Mouse (Mus musculus) spleen, embryonic (tissue): ENCODE results near the gene Hnf1b.

ENCODE experiments used
- CTCF ChIA-PET: fragments of 350-600 bp; sonication (Branson Sonifier 250); formaldehyde crosslinking; loops from one replicate; lab custom pipeline; 2022; lab: Charles Lee

Gene Hnf1b

DNA sequence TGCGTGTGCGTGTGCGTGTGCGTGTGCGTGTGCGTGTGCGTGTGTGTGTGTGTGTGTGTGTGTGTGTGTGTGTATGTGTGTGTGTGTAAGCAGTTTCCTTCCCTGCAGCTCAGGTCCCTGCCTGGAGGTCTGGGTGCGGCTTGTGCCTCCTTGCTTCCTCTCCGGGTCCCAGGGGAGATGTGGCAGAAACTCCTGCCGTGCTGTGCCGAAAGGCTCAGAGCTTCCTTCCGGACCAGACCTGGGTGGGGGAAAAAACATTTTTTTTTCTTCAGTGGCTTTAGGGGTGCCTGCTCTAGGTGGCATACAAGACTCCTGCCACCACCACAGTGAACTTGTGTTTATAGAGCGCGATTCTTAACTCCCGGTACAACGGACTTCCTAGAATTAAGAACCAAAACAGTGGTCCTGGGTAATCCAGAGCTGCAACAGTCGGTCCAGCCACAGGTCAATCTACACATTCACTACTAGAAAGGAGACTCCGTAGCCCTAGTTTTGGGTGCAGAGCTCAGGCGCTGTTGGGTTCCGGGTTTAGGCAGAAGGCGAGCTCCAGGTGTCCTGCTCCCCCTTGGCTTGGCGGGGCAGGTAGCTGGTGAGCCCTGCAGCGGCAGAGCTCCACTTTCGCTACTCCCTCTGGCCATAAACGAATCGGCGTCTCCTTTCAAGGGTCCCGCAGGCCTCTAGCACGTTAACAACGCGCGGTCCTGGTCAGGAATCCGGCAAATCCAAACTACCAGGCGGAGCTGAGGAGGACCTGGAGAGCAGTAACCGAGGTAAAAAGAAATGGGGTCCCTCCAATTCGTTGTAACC, at the start of gene Hnf1b:
Gene Hnf1b, plus strand, starts transcription at position 535 of the 807 bp plus-strand sequence.
- CTCF ChIA-PET = interaction anchor here (0.7 kb wide), 1 partner anchor 404 kb away, joined by 4 read pairs; no protein-coding TSS in a partner anchor

DNA sequence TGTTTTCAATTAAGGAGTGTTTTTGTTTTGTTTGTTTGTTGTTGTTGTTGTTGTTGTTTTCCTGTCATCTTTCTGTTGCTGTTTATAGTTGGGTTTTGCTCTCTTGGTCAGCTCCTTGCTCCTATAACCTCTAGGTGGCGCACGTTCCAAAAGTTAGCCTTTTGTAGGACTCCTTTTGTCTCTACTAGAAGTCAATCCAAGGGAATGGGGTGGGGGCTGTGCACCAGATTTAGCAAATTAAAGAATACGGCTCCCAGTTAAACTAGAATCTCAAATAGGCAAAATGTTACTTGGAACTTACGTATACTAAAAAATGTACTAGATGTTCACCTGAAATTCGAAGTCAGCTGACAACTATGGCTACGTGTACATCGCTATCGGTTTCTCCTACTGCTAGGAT, 47.7 kb upstream of the Hnf1b start:
- CTCF ChIA-PET = interaction anchor here (0.6 to 0.7 kb wide), 2 partner anchors 99 to 312 kb away, joined by 4 to 14 read pairs; no protein-coding TSS in a partner anchor

- CTCF ChIA-PET = no interaction called here
Measured at GRCm38 (mm10) chr11:83802581-83802980, 47.3 kb upstream of the Hnf1b start.

DNA sequence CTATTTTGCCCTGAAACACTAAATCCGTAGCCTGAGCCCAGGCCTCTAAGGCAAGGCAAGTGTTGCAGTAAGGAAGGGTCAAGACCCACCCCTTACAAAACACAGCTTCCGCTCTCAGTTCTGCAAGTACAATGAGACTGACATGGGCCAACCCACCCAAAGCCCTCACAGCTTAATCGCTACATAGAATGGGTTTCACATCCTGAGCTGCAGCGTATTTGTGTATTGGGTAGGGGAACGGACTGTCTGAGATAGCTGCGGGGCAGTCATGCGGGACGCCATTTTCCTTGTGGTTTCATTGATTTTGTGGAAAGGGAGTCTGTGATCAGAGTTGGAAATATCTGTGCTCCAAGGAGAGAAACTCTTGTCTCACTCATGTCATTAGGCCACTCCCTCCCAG, 39.4 kb upstream of the Hnf1b start:
- CTCF ChIA-PET = interaction anchor here (0.7 kb wide), 1 partner anchor 221 kb away, joined by 17 read pairs; no protein-coding TSS in a partner anchor

DNA sequence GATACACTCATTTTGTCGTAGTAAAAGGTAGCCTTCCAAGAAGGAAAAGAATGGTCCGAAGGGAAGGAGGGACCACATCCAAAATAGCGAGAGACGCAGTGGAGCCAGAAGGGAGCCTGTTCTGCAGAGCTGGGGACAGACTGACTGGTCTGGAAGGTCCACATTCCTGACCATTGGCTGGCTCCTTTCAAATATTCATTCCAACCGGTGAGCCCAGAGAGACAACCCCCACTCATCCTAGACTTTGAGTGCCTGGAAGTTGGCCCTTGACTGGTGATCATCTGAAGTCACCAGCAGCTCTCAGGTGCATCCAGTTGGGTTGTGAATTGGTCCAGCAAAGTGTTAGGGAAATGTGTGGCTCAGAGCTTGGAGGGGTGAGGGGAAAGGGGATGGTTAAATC, 34.7 kb upstream of the Hnf1b start:
- CTCF ChIA-PET = no interaction called here

DNA sequence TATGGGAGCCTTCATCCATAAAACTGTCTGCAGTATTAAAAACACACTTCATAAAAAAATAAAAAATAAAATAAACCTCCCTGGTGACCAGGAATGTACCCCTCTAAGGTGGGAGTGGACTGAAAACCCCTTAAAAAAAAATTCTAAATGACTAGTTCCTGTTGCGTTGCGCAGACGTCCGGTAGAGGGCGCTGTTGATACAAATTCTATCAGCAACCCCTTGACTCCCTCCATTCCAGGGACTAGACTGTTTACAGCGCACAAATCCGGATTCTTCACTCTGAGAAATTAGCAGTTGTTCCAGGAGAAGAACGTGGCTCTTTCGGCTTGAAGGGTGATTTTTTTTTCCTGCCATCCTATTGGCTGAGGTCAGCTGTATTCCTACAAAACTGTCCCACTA, 34.2 kb upstream of the Hnf1b start:
- CTCF ChIA-PET = no interaction called here

GRCm38 (mm10) chr11:83817048-83817447, 32.8 kb upstream of the Hnf1b start:
- CTCF ChIA-PET = no interaction called here

- CTCF ChIA-PET = no interaction called here
Measured at GRCm38 (mm10) chr11:83817994-83818393, 31.9 kb upstream of the Hnf1b start.

GRCm38 (mm10) chr11:83818591-83819127, 31.2 kb upstream of the Hnf1b start:
- CTCF ChIA-PET = no interaction called here

DNA sequence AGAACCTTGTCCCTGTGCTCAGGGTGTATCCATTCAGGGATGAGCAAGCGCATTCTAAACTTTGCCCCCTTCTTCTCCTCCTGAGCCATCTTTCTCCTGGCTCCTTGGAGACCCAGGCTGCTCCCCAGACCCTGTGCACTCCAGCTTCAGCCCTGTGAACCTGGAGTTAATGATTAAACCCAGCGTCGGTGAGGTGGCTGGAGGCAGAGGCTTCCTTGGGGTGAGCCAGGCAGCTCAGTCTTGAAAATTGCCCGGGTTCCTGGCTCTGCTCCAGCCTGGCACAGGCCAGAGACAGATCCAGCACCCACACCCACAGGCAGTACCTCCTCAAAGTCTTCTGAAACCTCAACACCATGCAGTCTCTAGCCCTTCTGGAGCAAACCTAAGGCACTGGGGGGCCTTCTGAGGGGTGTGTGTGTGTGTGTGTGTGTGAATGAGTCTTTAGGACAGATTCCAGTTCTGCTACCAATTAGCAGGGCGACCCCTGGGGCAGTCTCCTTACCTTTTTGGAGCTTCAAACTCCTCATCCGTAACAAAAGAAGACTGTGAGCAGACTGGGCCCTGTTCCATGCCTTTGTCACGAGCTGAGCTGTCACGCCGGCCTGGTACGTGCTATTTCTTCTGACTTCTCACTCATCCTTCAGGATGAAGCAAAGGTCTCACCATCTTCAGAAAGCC, 29.9 kb upstream of the Hnf1b start:
- CTCF ChIA-PET = no interaction called here

DNA sequence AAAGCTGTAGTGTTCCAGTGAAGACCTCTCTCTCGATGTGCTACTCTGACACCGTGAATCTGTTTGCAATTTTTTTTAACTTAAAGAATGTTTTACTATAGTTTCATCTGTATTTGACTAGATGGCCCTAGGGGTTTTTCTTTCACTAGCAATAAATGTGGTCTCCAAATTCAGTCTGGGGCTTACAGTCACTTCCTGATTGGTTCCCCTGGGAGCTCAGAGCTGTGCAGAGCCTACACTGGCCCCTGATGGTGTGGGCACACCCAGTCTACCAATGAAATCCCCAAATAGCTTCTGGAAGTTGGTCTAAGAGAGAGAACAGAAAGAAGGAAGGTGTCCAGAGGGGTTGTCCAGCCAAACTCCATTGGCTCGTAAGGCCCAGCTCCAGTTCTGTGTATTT, 23.7 kb upstream of the Hnf1b start:
- CTCF ChIA-PET = interaction anchor here (0.5 kb wide), 1 partner anchor 275 kb away, joined by 5 read pairs; no protein-coding TSS in a partner anchor

- CTCF ChIA-PET = interaction anchor here (0.7 kb wide), 1 partner anchor 48 kb away, joined by 5 read pairs; no protein-coding TSS in a partner anchor
Measured at GRCm38 (mm10) chr11:83828553-83829142, 21.2 kb upstream of the Hnf1b start.

GRCm38 (mm10) chr11:83832389-83832788, 17.5 kb upstream of the Hnf1b start:
- CTCF ChIA-PET = interaction anchor here (0.7 kb wide), 1 partner anchor 105 kb away, joined by 14 read pairs; no protein-coding TSS in a partner anchor

DNA sequence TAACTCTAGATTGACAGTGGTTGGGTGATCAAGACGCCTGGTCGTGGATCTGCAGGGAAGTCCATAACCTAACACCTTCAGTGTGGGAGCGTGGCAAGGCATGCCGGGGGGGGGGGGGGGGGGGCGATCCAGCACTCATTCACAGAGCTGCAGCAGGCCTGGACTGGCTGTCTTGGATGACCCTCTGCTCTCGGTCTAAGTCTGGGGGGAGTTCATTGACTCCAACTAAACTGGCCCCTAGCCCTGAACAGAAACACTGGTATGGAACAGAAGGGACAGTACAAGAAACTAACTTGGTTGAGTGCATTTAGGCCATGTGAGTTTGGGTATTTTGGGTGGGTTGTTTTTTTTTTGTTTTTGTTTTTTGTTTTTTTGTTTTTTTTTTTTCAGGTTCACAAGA, 16.3 kb upstream of the Hnf1b start:
- CTCF ChIA-PET = no interaction called here

GRCm38 (mm10) chr11:83833959-83834496, 15.8 kb upstream of the Hnf1b start:
- CTCF ChIA-PET = no interaction called here

DNA sequence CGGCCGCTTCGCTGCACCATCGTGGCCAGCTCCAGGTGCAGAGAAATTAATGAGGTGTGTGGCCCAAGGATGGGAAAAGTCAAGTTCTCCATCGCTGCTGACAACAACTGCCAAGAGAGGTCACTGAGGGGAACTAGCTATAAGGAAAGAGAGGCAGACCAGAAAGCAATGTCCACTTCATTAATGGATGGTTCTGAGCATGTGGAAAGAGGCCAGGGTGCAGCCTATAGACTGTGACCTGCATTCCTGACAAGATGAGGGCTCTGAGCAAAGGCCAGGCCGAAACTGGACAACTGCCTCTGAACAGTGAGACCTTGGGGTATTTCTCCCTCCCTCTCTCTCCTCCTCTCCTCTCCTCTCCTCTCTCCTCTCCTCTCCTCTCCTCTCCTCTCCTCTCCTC, 10.4 kb upstream of the Hnf1b start:
- CTCF ChIA-PET = no interaction called here

GRCm38 (mm10) chr11:83843534-83843933, 6.3 kb upstream of the Hnf1b start:
- CTCF ChIA-PET = interaction anchor here (0.6 kb wide), 1 partner anchor 13 kb away, joined by 5 read pairs; no protein-coding TSS in a partner anchor

DNA sequence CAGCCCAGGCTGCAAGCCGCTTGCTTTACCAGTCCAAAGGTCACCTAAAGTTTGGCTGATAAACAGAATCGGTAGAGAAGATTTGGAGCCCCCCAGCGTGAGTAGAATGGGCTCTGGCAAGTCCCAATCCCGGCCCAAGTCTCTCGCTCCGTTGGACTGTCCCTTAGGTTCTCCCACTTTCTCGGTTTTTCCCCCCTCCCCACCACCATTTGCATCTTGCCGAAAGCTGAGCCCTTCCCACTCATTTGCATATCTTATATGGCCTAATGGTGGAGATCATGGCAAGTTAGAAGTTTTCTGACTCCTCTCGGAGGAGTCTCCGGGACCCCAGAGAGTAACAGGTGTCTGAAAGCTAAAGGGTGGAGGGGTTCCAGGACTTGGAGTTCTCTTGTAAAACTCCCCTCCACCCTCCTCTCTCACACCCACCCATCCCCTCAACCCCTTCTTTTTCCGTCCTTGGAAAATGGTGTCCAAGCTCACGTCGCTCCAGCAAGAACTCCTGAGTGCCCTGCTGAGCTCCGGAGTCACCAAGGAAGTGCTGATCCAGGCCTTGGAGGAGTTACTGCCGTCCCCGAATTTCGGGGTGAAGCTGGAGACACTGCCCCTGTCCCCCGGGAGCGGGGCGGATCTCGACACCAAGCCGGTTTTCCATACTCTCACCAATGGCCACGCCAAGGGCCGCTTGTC, 866 bp downstream of the Hnf1b start:
- CTCF ChIA-PET = no interaction called here

GRCm38 (mm10) chr11:83851273-83852015, 1.6 kb downstream of the Hnf1b start:
- CTCF ChIA-PET = no interaction called here

DNA sequence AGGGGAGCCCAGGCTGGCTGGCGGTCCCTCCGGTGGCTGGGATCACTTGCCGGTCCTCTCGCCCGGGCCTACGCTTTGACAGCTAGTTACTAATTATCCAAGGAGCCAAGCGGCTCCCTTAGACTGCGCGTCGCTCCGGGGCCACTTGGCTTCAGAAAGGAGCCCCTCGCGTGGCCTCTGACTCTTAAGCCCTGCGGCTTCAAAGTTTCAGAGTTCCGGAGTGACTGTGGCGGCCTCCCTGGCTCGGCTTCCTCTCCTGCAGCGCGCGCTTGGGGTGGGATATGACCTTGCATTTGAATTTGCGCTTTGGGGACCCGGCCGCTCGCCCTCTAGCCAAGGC, 2.1 kb downstream of the Hnf1b start:
- CTCF ChIA-PET = no interaction called here
